Mouse (Mus musculus): ENCODE measurements around the gene Ube2b.
A peak's percentile ranks its signal among the peaks of the same experiment; 100 is the strongest.

The Ube2b gene

GRCm38 (mm10) chr11:51967443-51968401 lies 32.8 kb downstream of the Ube2b start, which contains the start of gene Cdkn2aipnl:
Cdkn2aipnl (plus strand) TSS chr11:51967661.
- peak; percentile 99 for DNase-seq

- no peak for DNase-seq
Observed at GRCm38 (mm10) chr11:51966651-51967050, 33.9 kb downstream of the Ube2b start.

- DNase-seq: no peak
Observed at GRCm38 (mm10) chr11:51962277-51962676, 38.3 kb downstream of the Ube2b start.

DNA sequence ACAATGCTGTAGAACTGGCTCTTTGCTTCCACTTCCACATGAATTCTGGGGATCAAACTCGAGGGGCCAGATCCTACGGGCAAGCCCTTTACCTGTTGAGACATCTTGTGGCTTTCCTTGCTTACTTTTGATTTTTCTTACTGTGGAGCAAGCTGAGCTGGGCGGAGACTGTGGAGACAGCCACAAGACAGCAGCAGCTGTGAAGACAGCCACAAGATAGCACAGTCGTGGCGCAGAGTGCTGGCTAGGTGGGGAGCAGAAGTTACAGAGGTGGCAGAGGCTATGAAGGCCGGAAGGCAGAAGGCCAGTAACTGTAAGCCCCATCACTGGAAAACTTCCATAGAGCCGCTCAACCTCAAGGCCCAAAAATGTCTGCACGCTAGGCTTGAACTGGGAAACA lies 38.8 kb downstream of the Ube2b start:
- DNase-seq: peak; percentile 71

- peak; percentile 70 for DNase-seq
Observed at GRCm38 (mm10) chr11:51960967-51961471, 39.5 kb downstream of the Ube2b start.

DNA sequence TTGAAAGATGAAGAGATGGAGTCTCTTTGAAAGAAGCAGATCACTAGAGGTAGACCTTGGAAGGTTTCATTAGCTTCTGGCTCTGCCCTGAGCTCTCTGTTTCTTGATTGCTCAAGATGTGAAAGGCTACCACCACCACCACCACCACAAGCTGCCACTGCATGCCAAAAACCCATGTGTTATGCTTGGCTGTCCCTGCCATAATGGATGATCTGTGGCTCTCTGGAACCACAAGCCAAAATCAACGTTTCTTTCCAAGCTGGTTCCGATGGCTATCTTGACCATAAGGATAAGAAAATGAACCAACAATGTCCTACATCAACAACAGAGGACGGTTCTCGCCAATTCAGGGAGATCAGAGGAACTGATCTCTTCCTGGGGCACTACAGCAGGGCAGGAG lies 40.5 kb downstream of the Ube2b start:
- no peak for DNase-seq

- no peak for DNase-seq
Observed at GRCm38 (mm10) chr11:51959511-51959910, 41.1 kb downstream of the Ube2b start.

- no peak for DNase-seq
Observed at GRCm38 (mm10) chr11:51957760-51958159, 42.8 kb downstream of the Ube2b start.

- DNase-seq: no peak
Observed at GRCm38 (mm10) chr11:51956112-51956511, 44.5 kb downstream of the Ube2b start.

GRCm38 (mm10) chr11:51951861-51952420 lies 48.6 kb downstream of the Ube2b start:
- DNase-seq: peak; percentile 41

DNA sequence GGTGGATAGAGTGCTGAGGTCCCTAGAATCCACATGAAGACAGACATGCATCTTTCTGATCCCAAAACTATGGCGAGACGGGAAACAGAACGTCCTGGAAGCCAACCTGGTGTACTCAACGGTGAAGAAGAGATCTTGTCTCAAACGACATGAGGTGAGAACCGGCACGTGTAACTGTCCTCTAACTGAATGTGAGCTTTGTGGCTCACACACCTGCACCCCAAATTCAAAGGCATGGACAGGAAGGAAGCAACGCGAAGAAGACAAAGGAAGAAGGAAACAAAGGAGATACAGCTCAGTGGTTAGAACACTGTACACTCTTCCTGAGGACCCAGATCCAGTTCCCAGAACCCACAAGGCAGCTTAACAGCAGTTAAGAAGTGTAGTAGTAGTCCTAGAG lies 50.6 kb downstream of the Ube2b start:
- peak; percentile 66 for DNase-seq

GRCm38 (mm10) chr11:51949155-51949840 lies 51.3 kb downstream of the Ube2b start:
- DNase-seq: peak; percentile 59

DNA sequence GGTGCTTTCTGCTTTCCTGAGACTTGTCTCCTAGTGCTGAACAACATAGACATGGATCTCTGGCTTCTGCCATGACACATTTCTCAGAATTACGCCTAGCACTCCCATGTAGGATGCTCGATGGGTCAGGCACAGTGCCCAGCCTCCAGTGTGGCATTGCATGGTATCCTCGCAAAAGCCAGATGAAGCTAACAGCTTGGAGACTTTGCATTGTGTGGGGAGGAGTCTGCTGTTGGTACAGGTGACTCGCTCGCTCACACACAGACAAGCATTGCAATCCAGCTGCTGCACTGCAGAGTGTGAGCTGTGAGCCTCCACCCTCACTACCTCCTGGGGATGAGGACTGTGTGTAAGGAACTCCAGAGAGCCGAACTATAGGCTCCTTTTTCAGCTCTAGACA lies 54.4 kb downstream of the Ube2b start:
- peak; percentile 47 for DNase-seq

DNA sequence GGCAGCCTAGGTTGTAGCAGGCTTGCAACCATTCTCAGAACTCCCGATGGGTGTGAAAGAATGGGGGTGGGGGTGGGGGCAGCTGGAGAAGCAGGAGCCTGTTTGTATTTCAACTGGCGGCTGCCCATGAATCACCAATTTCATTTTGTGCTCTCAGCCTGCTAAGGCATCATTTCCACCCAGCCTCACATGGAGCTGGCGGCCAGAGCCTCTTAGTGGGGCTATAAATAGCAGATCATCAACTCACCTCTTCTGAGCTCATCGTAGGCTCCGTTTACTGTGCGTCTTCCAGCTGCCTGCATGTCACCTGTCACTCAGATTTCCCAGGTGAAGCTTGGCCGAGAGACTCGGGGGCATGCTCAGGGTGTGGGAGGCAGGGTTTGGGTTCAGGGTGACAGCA lies 55.0 kb downstream of the Ube2b start:
- DNase-seq: peak; percentile 51

GRCm38 (mm10) chr11:51944239-51944638 lies 56.3 kb downstream of the Ube2b start:
- DNase-seq: no peak

DNA sequence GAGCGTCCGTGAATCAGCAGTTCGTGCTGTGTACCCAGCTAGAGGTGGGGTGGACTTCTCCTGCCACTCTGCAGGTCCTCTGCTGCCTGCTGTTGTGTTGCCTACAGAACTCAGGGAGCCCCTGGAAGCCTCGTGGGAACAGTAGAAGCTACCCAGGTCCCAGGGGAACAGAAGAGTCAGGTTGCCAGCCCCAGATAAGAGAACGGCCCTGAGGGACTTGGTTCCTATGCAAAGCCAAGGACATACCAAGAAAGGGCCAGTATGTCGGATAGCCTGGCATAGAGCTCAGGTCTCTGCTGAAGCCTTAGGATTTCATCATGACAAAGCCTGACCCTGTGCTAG lies 57.1 kb downstream of the Ube2b start:
- DNase-seq: peak; percentile 38

DNA sequence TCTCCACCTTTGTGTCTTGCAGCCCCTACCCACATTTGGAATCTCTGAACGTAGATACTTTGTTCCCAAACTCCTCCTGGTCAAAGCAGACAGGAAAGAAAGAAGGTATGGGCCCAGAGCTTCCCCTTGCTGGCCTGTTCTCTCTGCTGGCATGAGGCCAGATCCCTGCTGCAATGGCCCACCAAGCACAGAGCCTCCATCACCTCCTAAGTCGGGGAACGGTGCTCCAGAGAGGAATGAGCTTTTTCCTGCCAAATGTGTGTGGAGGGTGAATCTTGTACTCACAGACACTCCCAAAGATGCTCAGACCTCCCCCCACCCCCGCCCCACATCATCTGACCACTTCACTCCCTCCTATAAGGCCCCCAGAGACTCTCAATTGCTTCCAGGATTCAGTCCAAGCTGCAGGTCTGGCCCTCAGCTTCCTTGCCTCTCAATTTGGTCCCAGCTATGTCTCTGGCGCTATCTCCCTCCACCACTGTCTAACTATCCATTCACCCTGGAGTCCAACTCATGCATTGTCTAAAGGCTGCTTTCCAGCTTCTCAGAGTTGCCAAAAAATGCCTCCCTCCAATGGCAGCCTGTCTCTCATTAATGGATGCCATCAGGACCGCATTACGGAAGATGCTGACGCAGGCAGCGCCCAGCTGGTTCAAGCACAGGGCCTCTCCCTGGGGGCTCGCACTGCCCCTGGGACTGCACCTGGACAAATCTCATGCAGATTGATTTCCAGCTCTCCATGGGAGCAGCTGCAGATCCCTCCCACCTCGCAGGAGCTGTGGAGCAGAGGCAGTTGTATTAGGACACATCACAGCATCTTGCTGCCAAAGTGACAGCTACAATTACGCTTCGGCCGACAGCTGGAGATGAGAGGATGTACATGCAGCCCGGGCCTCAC lies 57.7 kb downstream of the Ube2b start:
- DNase-seq: no peak

- DNase-seq: no peak
Observed at GRCm38 (mm10) chr11:51940511-51940955, 60.0 kb downstream of the Ube2b start.

DNA sequence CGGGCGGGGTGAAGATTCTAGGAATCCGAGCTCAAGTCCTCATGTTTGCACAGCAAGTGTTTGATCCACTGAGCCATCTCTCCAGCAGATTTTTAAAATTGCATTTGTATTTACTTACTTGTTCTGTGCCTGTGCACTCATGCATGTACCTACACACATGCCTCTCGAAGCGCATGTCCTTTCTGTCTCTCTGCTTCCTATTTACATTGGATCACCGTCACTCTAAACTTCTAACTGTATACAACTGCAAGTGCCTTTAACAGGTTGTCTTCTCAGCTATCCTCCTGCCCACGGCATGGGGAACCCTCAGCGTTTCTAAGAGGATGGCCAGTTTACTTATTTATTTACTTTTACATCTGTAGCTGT lies 61.0 kb downstream of the Ube2b start:
- DNase-seq: no peak

- DNase-seq: peak; percentile 56
Observed at GRCm38 (mm10) chr11:51938817-51939589, 61.6 kb downstream of the Ube2b start.

DNA sequence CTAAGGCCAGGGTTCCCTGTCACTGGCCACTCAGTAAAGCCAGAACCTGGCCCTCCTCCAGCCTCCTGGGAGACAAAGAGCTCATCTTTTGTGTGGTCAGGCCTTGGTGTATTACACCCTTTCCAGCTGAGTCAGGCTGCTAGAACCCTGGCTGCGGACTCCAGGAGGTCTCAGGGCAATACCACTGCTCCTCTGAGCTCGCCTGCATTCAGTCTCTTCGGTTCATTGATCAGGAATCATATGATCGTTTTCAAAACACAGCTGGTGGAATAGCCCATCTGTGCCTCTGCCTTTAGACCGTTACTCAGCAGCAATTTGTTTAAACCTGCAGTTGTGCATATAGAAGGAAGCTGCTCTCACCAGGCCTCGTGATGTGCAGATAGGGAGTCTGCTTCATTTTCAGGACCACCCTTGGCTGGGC lies 63.2 kb downstream of the Ube2b start:
- DNase-seq: no peak

Data from thymus, postnatal 4 days (tissue).